Mouse (Mus musculus) E14TG2a.4 (cell line): Measurements from ENCODE around the gene E130114P18Rik.

Source experiments
- CTCF ChIP-seq: conservative IDR thresholded peaks from 2 replicates; pipeline ENCODE4 v1.5.1; 2014; ENCODE audit warnings: low read length
- NANOG ChIP-seq: IDR thresholded peaks from 2 replicates; pipeline ENCODE4 v1.6.1; 2014; ENCODE audit warnings: borderline replicate concordance, low read length, mixed read lengths
- POU5F1 ChIP-seq: IDR thresholded peaks from 2 replicates; pipeline ENCODE4 v1.6.1; 2014; ENCODE audit warnings: low read length, borderline replicate concordance

DNA sequence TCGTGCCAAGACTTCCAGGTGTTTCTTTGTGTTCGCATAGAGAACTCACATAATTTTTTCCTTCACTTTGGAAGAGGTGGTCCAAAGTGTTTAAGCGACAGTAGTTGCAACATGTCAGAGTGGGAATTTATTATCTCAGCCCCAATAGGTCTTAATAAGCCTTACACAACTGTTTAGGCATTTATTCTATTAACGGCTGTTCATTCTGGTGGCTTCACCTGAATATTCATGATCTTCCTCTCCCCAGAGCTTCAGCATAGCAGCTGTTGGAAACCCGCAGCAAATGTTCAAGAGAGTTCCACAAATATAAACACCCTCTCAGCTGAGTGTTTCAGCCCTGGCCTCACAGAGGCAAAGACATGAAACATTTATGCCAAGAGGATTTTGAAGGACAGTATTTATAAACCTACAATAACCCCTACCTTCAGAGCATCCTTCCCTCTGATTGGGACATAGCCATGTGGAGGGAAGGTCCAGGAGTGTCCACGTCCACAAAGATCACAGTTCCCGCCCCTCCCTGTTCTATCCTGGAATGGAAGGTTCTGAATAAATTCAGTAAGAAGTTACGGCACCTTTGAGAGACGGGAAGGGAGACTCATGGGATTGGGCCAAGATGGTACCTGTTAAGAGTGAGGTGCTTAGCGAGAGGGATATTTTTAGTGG is 116.1 kb downstream of the E130114P18Rik start:
- TF ChIP-seq CTCF, result no peak
- no peak for TF ChIP-seq POU5F1
- no peak for TF ChIP-seq NANOG
